Mouse (Mus musculus) heart, postnatal 14 days (tissue): Measurements from ENCODE around the gene Olfr639. TPM values are rescaled to one million over a fixed set of nuclear protein-coding genes. Genes with fewer than 3 reads are reported as not detected.
"Not testable (repeated sequence)": the region's sequence is repeated elsewhere in the genome, so short reads cannot be mapped to it uniquely, and the experiment has no call there.

Experiments
- DNase-seq, 2 experiments: peaks; one replicate each; pipeline ENCODE4 v3.0.0; 2021 to 2022
- intact Hi-C: fragments of 180-260 bp; cut with DNase I; formaldehyde crosslinking; loops from one replicate; pipeline ENCODE4 v1.15.1; 2025
- long read RNA-seq, 2 experiments: library from polyadenylated mRNA; stranded (forward); transcript quantifications; one replicate each; pipeline ENCODE4 v2.0.0; 2021
- total RNA-seq, 2 experiments: library from RNA; stranded (reverse); gene quantifications; 2 replicates each; pipeline ENCODE4 v1.2.3; 2021

Gene Olfr639
- total RNA-seq = not detected
- long read RNA-seq, experiment 1 = 0 reads
- long read RNA-seq, experiment 2 = 0 reads

GRCm38 (mm10) chr7:104017203-104017602 lies at the start of gene Olfr639:
Gene Olfr639, minus strand, starts transcription at chr7:104017303.
- intact Hi-C loops = no loop called here
- no peak for DNase-seq

- no peak for DNase-seq
- intact Hi-C loops = no loop called here
Observed at GRCm38 (mm10) chr7:104061345-104061744, 44.2 kb upstream of the Olfr639 start, which contains the start of gene 4930516K23Rik. Gene 4930516K23Rik, minus strand, starts transcription at chr7:104061445.

GRCm38 (mm10) chr7:104059215-104059614 lies 42.1 kb upstream of the Olfr639 start:
- no peak for DNase-seq

GRCm38 (mm10) chr7:104052566-104052965 lies 35.5 kb upstream of the Olfr639 start, which contains the start of gene Olfr642:
Gene Olfr642, minus strand, starts transcription at chr7:104052666.
- intact Hi-C loops = no loop called here
- no peak for DNase-seq

More at GRCm38 (mm10) chr7:104059215-104059614, 42.1 kb upstream of the Olfr639 start:
- intact Hi-C loops = no loop called here

GRCm38 (mm10) chr7:104050745-104051144 lies 33.6 kb upstream of the Olfr639 start:
- no peak for DNase-seq
- intact Hi-C loops = no loop called here

- intact Hi-C loops = no loop called here
- DNase-seq = no peak
Observed at GRCm38 (mm10) chr7:104035145-104035544, 18.0 kb upstream of the Olfr639 start, which contains the start of gene Olfr641. Gene Olfr641, plus strand, starts transcription at chr7:104035445.

- no peak for DNase-seq
- intact Hi-C loops = no loop called here
Observed at GRCm38 (mm10) chr7:104026978-104027377, 9.9 kb upstream of the Olfr639 start.

- DNase-seq = no peak
- intact Hi-C loops = no loop called here
Observed at GRCm38 (mm10) chr7:104025473-104025872, 8.4 kb upstream of the Olfr639 start, which contains the start of gene Olfr640. Gene Olfr640, minus strand, starts transcription at chr7:104025573.

GRCm38 (mm10) chr7:104021651-104022050 lies 4.5 kb upstream of the Olfr639 start:
- no peak for DNase-seq
- intact Hi-C loops = no loop called here

GRCm38 (mm10) chr7:104018953-104019352 lies 1.9 kb upstream of the Olfr639 start:
- no peak for DNase-seq
- intact Hi-C loops = no loop called here

- intact Hi-C loops = no loop called here
Observed at GRCm38 (mm10) chr7:103999124-103999523, 18.0 kb downstream of the Olfr639 start.

GRCm38 (mm10) chr7:103998446-103998845 lies 18.7 kb downstream of the Olfr639 start, which contains the start of gene Olfr638:
Gene Olfr638, plus strand, starts transcription at chr7:103998746.
- DNase-seq = no peak
- intact Hi-C loops = no loop called here

More at GRCm38 (mm10) chr7:103999124-103999523, 18.0 kb downstream of the Olfr639 start:
- DNase-seq = no peak

GRCm38 (mm10) chr7:103971782-103972181 lies 45.3 kb downstream of the Olfr639 start:
- intact Hi-C loops = no loop called here
- DNase-seq = no peak

- intact Hi-C loops = no loop called here
- DNase-seq = no peak
Observed at GRCm38 (mm10) chr7:103970852-103971251, 46.3 kb downstream of the Olfr639 start, which contains the start of gene Olfr635. Gene Olfr635, plus strand, starts transcription at chr7:103971152.

GRCm38 (mm10) chr7:103966873-103967272 lies 50.2 kb downstream of the Olfr639 start:
- intact Hi-C loops, DNase-seq: not testable (repeated sequence)

Other genes with a start within 250 kb of the Olfr639 start
- gene Olfr69, start 245.7 kb downstream of the Olfr639 start, total RNA-seq = not detected
- not detected for gene Olfr68, start 237.6 kb downstream of the Olfr639 start, total RNA-seq
- gene Olfr67, start 225.5 kb downstream of the Olfr639 start, total RNA-seq = not detected
- 1,000 to 10,000 TPM; 2,822 to 3,799 TPM for gene Hbb-bt, start 203.3 kb downstream of the Olfr639 start, total RNA-seq
- over 10,000 TPM; 24,882 to 31,010 TPM for gene Hbb-bs, start 189.2 kb downstream of the Olfr639 start, total RNA-seq
- gene Hbb-bh2, start 176.8 kb downstream of the Olfr639 start, total RNA-seq = not detected
- gene Hbb-bh1, start 174.1 kb downstream of the Olfr639 start, total RNA-seq = not detected
- gene Hbb-y, start 164.1 kb downstream of the Olfr639 start, total RNA-seq = not detected
- gene Olfr66, start 131.1 kb downstream of the Olfr639 start, total RNA-seq = not detected
- not detected for gene Olfr64, start 122.8 kb downstream of the Olfr639 start, total RNA-seq
- gene Olfr65, start 113.8 kb downstream of the Olfr639 start, total RNA-seq = not detected
- not detected for gene Olfr631, start 88.5 kb downstream of the Olfr639 start, total RNA-seq
- gene Olfr632, start 83.0 kb downstream of the Olfr639 start, total RNA-seq = not detected
- gene Olfr633, start 72.9 kb downstream of the Olfr639 start, total RNA-seq = not detected
- gene Olfr635, start 46.2 kb downstream of the Olfr639 start, total RNA-seq = not detected
- gene Olfr638, start 18.6 kb downstream of the Olfr639 start, total RNA-seq = not detected
- not detected for gene Olfr640, start 8.3 kb upstream of the Olfr639 start, total RNA-seq
- not detected for gene Olfr641, start 18.1 kb upstream of the Olfr639 start, total RNA-seq
- not detected for gene Olfr642, start 35.4 kb upstream of the Olfr639 start, total RNA-seq
- not detected for gene 4930516K23Rik, start 44.1 kb upstream of the Olfr639 start, total RNA-seq
- not detected for gene Olfr644, start 54.6 kb upstream of the Olfr639 start, total RNA-seq
- not detected for gene Olfr645, start 68.2 kb upstream of the Olfr639 start, total RNA-seq
- gene Olfr646, start 87.6 kb upstream of the Olfr639 start, total RNA-seq = not detected
- gene Ubqln5, start 112.5 kb upstream of the Olfr639 start, total RNA-seq = not detected
- not detected for gene Olfr643, start 120.1 kb upstream of the Olfr639 start, total RNA-seq
- not detected for gene Ubqln3, start 126.0 kb upstream of the Olfr639 start, total RNA-seq
- gene Ubqlnl, start 133.3 kb upstream of the Olfr639 start, total RNA-seq = not detected
- gene Olfm5, start 147.5 kb upstream of the Olfr639 start, total RNA-seq = not detected
- not detected for gene Olfr648, start 166.1 kb upstream of the Olfr639 start, total RNA-seq
- gene Olfr649, start 178.7 kb upstream of the Olfr639 start, total RNA-seq = not detected
- gene Trim6, start 201.5 kb upstream of the Olfr639 start, total RNA-seq = under 1 TPM; 0.45 to 0.54 TPM
- 1 to 10 TPM; 3.7 to 3.8 TPM for gene Trim34a, start 227.2 kb upstream of the Olfr639 start, total RNA-seq